Mouse (Mus musculus) Muller cell, postnatal 12 days (primary cell): Measurements from ENCODE around the gene Ctsh.
"Not testable (repeated sequence)": the region's sequence is repeated elsewhere in the genome, so short reads cannot be mapped to it uniquely, and the experiment has no call there.

Source experiments
- DNase-seq: peaks from one replicate; pipeline ENCODE4 v3.0.0-alpha.2; 2015; ENCODE audit errors: inconsistent ontology term

Ctsh gene

GRCm38 (mm10) chr9:90053852-90054251 is at the start of gene Ctsh:
Gene Ctsh, plus strand, starts transcription at chr9:90054152.
- DNase-seq, result no peak

DNA sequence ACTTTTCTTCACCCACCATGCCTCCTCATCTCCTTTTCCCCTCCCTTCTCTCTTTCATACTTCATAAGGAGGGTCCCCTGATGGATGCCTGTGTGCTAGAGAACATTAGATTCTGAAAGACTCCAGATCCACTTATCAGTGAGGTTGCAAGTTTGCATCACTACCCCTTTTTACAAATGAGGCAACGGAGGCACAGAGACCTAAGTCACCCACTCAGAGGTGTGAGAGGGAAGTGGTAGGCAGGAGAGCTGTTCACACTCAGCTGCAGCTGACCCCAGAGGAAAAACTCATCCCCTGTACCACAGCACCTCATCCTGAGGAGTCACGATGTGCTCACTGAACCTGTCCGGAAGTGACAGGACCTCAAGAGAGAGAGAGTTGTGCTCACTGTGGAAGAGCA is 47.5 kb upstream of the Ctsh start:
- DNase-seq, result no peak

DNA sequence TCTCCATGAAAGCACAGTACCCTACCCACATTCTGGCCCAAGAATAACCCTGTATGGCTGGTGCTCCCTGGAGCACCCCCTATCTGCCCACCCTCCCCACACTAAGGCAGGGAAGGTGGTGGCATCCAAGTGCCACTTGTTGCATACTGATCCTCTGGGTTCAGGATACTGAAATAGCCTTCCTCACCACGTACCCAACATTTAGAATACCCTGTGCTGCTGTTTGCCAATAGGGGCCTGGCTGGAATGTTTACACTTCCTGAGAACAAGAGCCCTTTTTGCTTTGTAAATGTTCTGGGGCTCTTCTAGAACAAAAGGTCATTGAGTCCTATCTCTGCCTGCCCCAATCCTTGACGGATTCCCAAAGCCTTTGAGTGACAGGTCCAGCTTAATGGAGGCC is 46.9 kb upstream of the Ctsh start:
- peak; percentile 2 for DNase-seq

DNA sequence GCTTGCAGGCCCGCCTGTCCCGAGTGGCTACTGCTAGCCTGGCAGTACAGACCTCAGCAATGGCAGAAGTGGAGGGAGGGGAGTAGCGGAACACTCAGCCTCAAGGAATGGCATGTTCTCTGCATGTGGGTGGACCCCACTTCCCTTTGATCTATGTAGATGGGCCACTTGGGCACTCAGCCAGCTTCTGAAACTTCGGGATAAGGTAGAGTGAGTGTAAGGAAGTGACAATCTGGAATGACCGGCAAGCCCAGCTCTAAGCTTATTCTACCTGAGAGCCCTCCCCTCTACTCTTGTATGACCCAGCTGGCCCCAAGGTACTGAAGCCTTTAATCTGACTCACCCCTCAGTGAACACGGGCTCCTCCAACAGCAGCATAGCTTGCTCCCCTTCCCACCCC is 45.8 kb upstream of the Ctsh start:
- DNase-seq, result peak; percentile 1

DNA sequence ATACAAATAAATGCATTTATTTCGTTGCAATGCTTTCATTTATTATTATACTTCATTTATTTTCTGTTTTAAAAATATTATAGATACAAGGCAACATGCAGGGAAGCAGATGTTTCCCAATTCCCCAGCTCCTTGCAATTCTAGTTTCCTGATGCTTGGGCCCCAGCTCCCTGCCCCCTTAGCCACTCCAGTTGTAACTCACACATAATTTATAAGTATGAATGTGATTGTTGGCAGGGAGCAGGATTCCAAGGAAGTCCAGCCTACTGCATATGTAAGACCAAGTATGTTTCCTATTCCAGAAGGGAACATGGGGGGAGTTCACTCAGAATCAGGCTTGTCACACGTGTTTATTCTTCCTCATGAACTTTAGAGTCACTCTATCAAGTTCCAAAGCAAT is 42.1 kb upstream of the Ctsh start:
- DNase-seq, result no peak

- DNase-seq, result no peak
Observed at GRCm38 (mm10) chr9:90014649-90015048, 39.3 kb upstream of the Ctsh start.

GRCm38 (mm10) chr9:90016204-90016603 is 37.7 kb upstream of the Ctsh start:
- no peak for DNase-seq

DNA sequence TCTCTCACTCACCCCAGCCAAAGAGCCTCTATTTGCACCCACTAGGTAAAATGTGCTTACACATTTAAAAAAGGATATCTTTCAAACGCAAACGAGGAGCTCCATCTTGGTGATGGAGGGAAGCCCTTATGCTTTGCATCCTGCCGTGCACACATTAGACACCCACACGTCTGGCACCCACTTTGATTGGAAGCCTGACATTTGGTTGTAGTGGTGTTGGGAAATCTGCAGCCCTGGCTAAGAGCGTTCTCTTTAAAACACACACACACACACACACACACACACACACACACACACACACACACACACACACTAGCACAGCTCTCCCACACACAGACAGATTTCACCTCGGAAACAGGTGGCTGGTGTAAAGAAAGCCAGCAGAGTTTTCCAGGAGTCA is 33.1 kb upstream of the Ctsh start:
- DNase-seq, result no peak

DNA sequence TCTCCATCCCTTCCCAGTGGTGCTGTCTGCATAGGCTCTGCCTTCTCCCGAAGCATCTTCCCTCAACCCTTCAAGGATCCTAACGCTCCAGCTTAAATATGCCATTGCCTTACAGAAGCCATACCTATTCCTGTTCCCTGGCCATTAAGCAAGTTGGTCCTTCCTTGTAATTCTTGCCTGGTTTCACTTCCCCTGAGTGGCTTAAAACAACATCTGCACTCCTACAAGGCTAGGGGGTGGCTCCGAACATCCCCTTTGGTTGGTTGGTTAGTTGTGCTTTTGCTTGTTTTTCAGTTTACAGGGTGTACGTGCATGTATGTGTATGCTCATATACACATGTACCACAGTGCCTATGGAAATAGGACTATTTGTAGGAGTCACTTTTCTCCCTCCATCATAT is 32.5 kb upstream of the Ctsh start:
- DNase-seq, result no peak

DNA sequence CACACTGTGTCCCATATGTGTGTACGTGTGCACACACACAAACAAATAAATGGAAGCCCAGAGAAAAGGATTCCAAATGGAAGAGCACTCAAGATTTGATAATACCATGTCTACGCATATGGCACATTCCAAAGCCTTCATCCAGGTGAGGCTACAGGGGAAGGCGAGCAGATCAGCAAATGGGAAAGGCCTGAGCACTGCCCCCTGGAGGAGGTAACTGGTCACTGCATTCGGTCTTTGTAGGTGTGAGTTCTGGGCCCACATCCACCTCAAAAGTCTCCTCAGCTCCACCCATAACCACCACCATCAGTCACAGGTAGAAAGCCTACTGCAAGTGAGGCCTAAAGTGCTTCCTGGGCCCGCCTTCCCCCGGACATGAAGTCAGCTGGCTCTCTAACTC is 26.2 kb upstream of the Ctsh start:
- no peak for DNase-seq

DNA sequence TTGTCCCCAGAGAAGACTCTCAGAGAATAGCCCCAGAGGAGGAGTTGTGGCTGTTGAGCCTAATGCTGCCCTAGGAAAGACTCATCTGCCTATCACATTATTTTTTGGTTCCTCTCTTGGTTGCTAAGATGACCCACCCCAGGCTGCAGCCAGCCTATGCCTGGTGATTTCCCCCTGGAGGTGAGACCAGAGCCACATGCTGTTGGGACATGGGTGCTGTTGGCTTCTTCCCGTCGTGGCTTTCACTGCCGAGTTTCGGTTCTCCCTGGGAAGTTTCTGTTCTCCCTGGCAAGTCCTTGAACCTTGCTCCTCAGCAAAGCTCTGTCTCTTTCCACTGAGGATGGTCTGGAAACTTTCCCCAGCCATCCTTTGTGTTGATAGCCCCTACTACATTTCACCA is 20.0 kb upstream of the Ctsh start:
- DNase-seq, result no peak

- DNase-seq, result no peak
Observed at GRCm38 (mm10) chr9:90035168-90035567, 18.8 kb upstream of the Ctsh start.

DNA sequence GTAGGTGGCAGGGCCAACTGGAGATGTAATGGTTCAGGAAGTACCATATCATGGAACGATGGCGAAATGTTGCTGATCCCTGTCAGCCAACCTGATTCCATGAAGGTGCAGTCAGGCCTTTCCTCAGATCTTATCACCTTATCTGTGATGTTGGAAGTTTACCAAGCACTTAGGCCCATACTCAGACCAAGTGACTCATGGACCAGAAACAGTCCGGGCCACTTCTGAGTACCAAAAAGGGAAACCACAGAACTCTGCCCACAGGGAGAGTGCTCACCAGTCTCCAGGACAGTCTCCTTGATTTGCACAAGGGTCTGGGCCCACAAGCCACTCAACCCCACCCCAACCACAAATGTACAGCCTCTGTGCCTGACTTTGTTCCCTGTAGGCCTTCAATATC is 18.2 kb upstream of the Ctsh start:
- DNase-seq, result no peak

- DNase-seq, result no peak
Observed at GRCm38 (mm10) chr9:90036313-90036712, 17.6 kb upstream of the Ctsh start.

GRCm38 (mm10) chr9:90038535-90038934 is 15.4 kb upstream of the Ctsh start:
- DNase-seq, result no peak

DNA sequence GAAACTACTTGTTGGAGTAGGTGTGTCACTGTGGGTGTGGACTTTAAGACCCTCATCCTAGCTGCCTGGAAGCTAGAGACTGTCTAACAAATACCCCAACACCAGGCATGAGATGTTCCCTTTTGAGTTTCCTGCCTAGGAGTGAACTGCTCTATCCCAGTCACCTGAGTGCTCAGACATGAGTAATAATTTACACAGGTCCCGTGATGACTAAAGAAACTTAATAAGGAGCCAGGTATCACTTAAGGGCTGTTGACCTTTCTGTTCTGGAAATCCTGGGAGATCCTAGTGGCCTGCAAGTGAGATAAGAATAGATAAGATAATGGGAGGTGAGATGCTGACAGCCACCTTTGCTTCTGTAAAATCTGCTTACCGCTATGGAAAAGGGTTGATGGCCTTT is 13.0 kb upstream of the Ctsh start:
- DNase-seq, result no peak

DNA sequence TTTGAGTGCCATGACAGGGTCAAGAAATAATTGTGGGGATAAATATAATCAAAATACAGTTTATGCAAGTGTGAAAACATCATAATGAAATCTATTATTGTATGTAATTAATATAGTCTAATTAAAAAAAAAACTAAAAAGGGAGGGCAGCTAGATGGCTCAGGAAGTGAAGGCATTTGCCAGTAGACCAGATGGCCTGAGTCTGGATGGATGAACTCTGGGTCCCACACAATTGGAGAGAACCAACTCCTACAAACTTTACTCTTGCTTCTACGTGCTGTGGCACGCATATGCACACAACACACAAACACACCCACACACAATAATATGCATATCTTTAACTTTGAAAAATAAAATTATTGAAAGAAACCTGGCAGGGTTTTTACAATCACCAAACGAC is 12.4 kb upstream of the Ctsh start:
- no peak for DNase-seq

- not testable (repeated sequence) for DNase-seq
Observed at GRCm38 (mm10) chr9:90042906-90043305, 11.0 kb upstream of the Ctsh start.

DNA sequence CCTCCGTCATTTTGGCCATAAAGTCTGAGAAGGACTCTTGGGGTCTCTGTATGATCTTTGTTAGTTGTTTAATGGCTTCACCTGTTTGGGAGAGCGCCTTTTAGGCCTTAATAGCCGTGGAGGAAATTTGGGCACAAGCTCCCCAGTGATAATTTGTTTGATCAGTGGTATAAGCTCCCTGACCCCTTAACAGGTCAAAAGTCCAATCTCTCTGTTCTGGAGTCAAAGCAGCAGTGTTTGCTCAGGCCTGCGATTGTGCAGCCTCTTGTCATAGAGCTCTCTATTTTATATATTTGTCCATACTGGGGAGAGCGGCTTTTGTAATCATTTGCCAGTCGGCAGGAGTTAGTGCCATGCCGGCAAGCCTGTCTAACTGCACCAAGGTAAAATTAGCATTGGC is 8.8 kb upstream of the Ctsh start:
- no peak for DNase-seq

- DNase-seq, result no peak
Observed at GRCm38 (mm10) chr9:90047937-90048627, 5.9 kb upstream of the Ctsh start.

GRCm38 (mm10) chr9:90054371-90055145 is 606 bp downstream of the Ctsh start:
- DNase-seq, result peak; percentile 84

DNA sequence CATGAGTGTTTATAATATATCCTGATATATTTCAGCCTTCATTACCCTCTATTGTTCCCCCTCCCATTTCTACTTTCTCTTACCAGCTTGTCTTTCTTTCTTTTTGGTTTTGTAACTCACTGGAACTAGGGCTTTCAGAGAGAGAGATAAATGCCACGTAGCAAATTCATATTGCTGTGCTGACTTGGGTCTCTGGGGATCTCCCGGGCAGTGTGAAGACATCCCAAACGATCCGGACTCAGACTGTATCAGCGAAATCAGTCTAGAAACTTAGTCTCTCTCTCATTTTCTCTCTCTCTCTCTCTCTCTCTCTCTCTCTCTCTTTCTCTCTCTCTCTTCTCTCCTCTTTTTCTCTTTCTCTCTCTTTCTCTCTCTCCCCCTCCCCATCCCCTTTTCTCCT is 1.5 kb downstream of the Ctsh start:
- DNase-seq, result no peak

- DNase-seq, result no peak
Observed at GRCm38 (mm10) chr9:90055911-90056310, 2.0 kb downstream of the Ctsh start.

DNA sequence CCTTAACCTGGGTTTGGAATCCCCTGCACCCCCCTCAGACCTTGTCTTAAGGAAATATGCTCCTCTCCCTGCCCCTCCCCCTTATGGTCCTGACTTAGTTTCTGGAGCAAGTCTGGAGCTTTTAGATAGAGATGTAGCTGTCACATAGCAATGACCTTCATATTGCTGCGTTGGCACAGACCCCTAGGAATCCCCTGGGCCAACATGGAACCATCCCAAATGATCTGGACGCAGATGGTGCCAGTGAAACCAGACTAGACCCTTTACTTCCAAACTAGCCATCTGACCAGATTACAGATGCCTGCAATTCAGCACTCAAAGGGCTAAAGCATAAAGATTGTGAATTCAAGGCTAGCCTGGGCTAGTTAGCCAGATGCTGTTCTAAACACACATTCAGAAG is 2.8 kb downstream of the Ctsh start:
- DNase-seq, result no peak
